7 mouse cellular contexts compared by ENCODE assay signal in genomic region chr7:80160945-80161306, GRCm38 (mm10). TPM values are rescaled to one million over a fixed set of nuclear protein-coding genes. Genes with fewer than 3 reads are reported as not detected.
A peak's percentile ranks its signal among the peaks of the same experiment; 100 is the strongest.
DNase-seq lines count a peak whose midpoint lies in the region; ATAC-seq and TF ChIP-seq lines count a peak whose summit lies in the region.

No protein-coding gene starts in this region.

- TF ChIP-seq CTCF in intestine, postnatal 0 days (IDR thresholded peaks at IDR 0.05; ENCODE audit: low read depth) = no peak

- peak; percentile 59 for ATAC-seq in intestine, postnatal 0 days
- ATAC-seq in inflammation-experienced regulatory T-cells, adult 6 months = no peak

- peak overlapping the region; percentile 75 for H3K27ac ChIP-seq in intestine, postnatal 0 days (ENCODE audit: low read depth, low read length)

- H3K9ac ChIP-seq in intestine, postnatal 0 days (ENCODE audit: low read depth, low read length) = no peak overlapping the region

- no peaks in the 10 kb centered on the region for H3K4me1 ChIP-seq in intestine, postnatal 0 days (replicated peaks; ENCODE audit: control insufficient read depth, insufficient read depth, low read length)

- DNase-seq in right cerebral cortex, adult 18-20 months = peak; percentile 17
- no peak for DNase-seq in right cerebral cortex, postnatal 36 days (ENCODE audit: low spot score in 2 of 2)
- peak; percentile 82 for DNase-seq in fat pad, adult 2 months (ENCODE audit: extremely low read depth, low read depth, low spot score)
- peak; percentile 85 for DNase-seq in lung, postnatal 25 days (ENCODE audit: low spot score)
- no peak for DNase-seq in c-Kit-positive CD71-positive TER-119-positive erythroid progenitor cells, embryonic 14.5 days (ENCODE audit: low spot score)

- H3K4me3 ChIP-seq in intestine, postnatal 0 days (ENCODE audit: low read depth, low read length) = no peak overlapping the region

- WGBS in intestine, postnatal 0 days = 45% methylated on average over 8 of the region's 8 CpGs

- no peaks in the 10 kb centered on the region for H3K36me3 ChIP-seq in intestine, postnatal 0 days (ENCODE audit: control insufficient read depth, insufficient read depth)

- H3K4me2 ChIP-seq in intestine, postnatal 0 days (replicated peaks; ENCODE audit: low read depth) = peak overlapping the region; percentile 21; the same call in 1 of the 2 replicates

- no peaks in the 10 kb centered on the region for H3K27me3 ChIP-seq in intestine, postnatal 0 days (replicated peaks; ENCODE audit: control insufficient read depth, insufficient read depth, low read length)

- H3K9me3 ChIP-seq in intestine, postnatal 0 days (ENCODE audit: control insufficient read depth) = no peaks in the 10 kb centered on the region

RNA-seq across cellular contexts. Expression of gene Sema4b, which starts 25.7 kb away (rescaled TPM):
- polyA plus RNA-seq in intestine, postnatal 0 days (2015; fragmentation: Nextera tagmentation; extraction: Ambion mirVana) = 23.1 and 25.1 TPM in 2 replicates
- polyA plus RNA-seq in inflammation-experienced regulatory T-cells, adult 6 months (2017; shearing (Covaris generic)) = 10 to 100 TPM; 17.4 to 22.3 (median 18.0) TPM

RNA-seq across cellular contexts. Expression of gene Idh2, which starts 45.7 kb away (rescaled TPM):
- polyA plus RNA-seq in intestine, postnatal 0 days (2015; fragmentation: Nextera tagmentation; extraction: Ambion mirVana) = 185 and 190 TPM in 2 replicates
- polyA plus RNA-seq in inflammation-experienced regulatory T-cells, adult 6 months (2017; shearing (Covaris generic)) = 10 to 100 TPM; 13.5 to 28.7 (median 20.3) TPM

Comparison
In these comparisons a context has a peak if more than half of its experiments do, and no peak if none do; other contexts are left out.
1. DNase-seq: peak in right cerebral cortex, adult 18-20 months (single experiment), fat pad, adult 2 months (single experiment) and lung, postnatal 25 days (single experiment); none in right cerebral cortex, postnatal 36 days (0 of 2) and c-Kit-positive CD71-positive TER-119-positive erythroid progenitor cells, embryonic 14.5 days (single experiment).